ENCODE assay signal across 18 mouse cellular contexts in genomic region chr1:118802166-118802565, GRCm38 (mm10).
A peak's percentile ranks its signal among the peaks of the same experiment; 100 is the strongest.
DNase-seq lines count a peak whose midpoint lies in the region.
"Had no signal": no experiment of that assay in that cellular context is flagged by ENCODE, and none has a peak within 500 bp of the region (broad histone marks: within the 10 kb centered on the region; RNA-seq: fewer than 3 reads in every experiment).

No protein-coding gene starts in this region.

- DNase-seq in frontal cortex, postnatal 36 days (ENCODE audit: low spot score in 2 of 2): peak; percentile 17 to 46
- no peak for DNase-seq in frontal cortex, postnatal 14 days (ENCODE audit: low spot score in 2 of 2)
- DNase-seq in right cerebral cortex, adult 18-20 months: peak; percentile 39
- DNase-seq in right cerebral cortex, postnatal 4 days: no peak
- peak; percentile 35 to 51 for DNase-seq in layer of hippocampus, adult 8-10 months (ENCODE audit: low spot score in 2 of 2)
- DNase-seq in right cerebral cortex, postnatal 36 days (ENCODE audit: low spot score in 2 of 2): peak; percentile 9 to 23
- DNase-seq in kidney, postnatal 4 days: no peak
- DNase-seq: adrenal gland, postnatal 14 days; cerebellum, adult 8-10 months; cerebellum, postnatal 25 days; gastrocnemius, adult 2 months; gastrocnemius, postnatal 36 days; heart, adult 18-20 months; heart, postnatal 36 days; kidney, adult 8-10 months; kidney, postnatal 10 days; thymus, adult 18-20 months; thymus, postnatal 36 days had no signal

Comparison
In these comparisons a context has a peak if more than half of its experiments do, and no peak if none do; other contexts are left out.
1. DNase-seq: peak in frontal cortex, postnatal 36 days (2 of 2), right cerebral cortex, adult 18-20 months (single experiment), layer of hippocampus, adult 8-10 months (2 of 2) and right cerebral cortex, postnatal 36 days (2 of 2); none in frontal cortex, postnatal 14 days (0 of 2), right cerebral cortex, postnatal 4 days (single experiment) and kidney, postnatal 4 days (0 of 2).